Mouse (Mus musculus) ES-E14 (cell line): ENCODE data around the gene Kremen1. TPM values are rescaled to one million over a fixed set of nuclear protein-coding genes. Genes with fewer than 3 reads are reported as not detected.

Source experiments
- DNase-seq: peaks from one replicate; pipeline ENCODE4 v3.0.0-alpha.2; 2013; ENCODE audit warnings: low read depth, low spot score
- H3K27ac ChIP-seq: 2 replicates; pipeline ENCODE4 v1.5.1; 2012; ENCODE audit warnings: low read depth, mild to moderate bottlenecking, low read length, moderate library complexity, mixed read lengths; ENCODE audit not compliant: poor library complexity, insufficient read depth, severe bottlenecking
- H3K36me3 ChIP-seq: 2 replicates; pipeline ENCODE4 v1.6.1; 2012; ENCODE audit warnings: mild to moderate bottlenecking, low read length, moderate library complexity, mixed read lengths; ENCODE audit not compliant: control insufficient read depth, poor library complexity, insufficient read depth, severe bottlenecking
- H3K4me1 ChIP-seq, 2 experiments: fragments of 150-350 bp in 1 of 2; sonication (generic) in 1 of 2; 2 replicates each; pipeline ENCODE4 v1.6.1; 2012; ENCODE audit warnings: low read length in 2 of 2, mild to moderate bottlenecking in 1 of 2, mixed read lengths in 1 of 2; ENCODE audit not compliant: control insufficient read depth in 2 of 2, insufficient read depth in 2 of 2, poor library complexity in 1 of 2
- H3K4me3 ChIP-seq, 2 experiments: fragments of 150-350 bp in 1 of 2; sonication (generic) in 1 of 2; 2 replicates each; pipeline ENCODE4 v1.5.1; 2012; ENCODE audit warnings: low read length in 2 of 2, low read depth in 1 of 2, mild to moderate bottlenecking in 1 of 2, mixed read lengths in 1 of 2; ENCODE audit not compliant: insufficient read depth in 1 of 2, poor library complexity in 1 of 2, severe bottlenecking in 1 of 2
- H3K9ac ChIP-seq: 2 replicates; pipeline ENCODE4 v1.6.1; 2012; ENCODE audit warnings: low read depth, mild to moderate bottlenecking, low read length, mixed read lengths; ENCODE audit not compliant: poor library complexity, insufficient read depth, severe bottlenecking
- H3K9me3 ChIP-seq: fragments of 150-350 bp; sonication (generic); 2 replicates; pipeline ENCODE4 v1.6.1; 2012; ENCODE audit warnings: low read depth, mild to moderate bottlenecking, low read length; ENCODE audit not compliant: control insufficient read depth, insufficient read depth
- CHD2 ChIP-seq: IDR thresholded peaks from 2 replicates; pipeline ENCODE4 v1.6.1; 2014; ENCODE audit warnings: mild to moderate bottlenecking, low read depth, low read length, inconsistent platforms
- HCFC1 ChIP-seq: IDR thresholded peaks from 2 replicates; pipeline ENCODE4 v1.6.1; 2012; ENCODE audit warnings: low read length, inconsistent platforms, borderline replicate concordance; ENCODE audit not compliant: insufficient read depth
- MAFK ChIP-seq: IDR thresholded peaks from 2 replicates; pipeline ENCODE4 v1.6.1; 2014; ENCODE audit warnings: mild to moderate bottlenecking, low read depth, low read length, inconsistent platforms; ENCODE audit not compliant: insufficient read depth
- ZC3H11A ChIP-seq: IDR thresholded peaks from 2 replicates; pipeline ENCODE4 v1.6.1; 2012; ENCODE audit warnings: low read depth, mild to moderate bottlenecking, inconsistent platforms, low read length, borderline replicate concordance
- ZNF384 ChIP-seq: IDR thresholded peaks from 2 replicates; pipeline ENCODE4 v1.6.1; 2012; ENCODE audit warnings: low read depth, low read length, inconsistent platforms
- in situ Hi-C, 2 experiments: fragments of 600-800 bp; cut with MboI; formaldehyde crosslinking; loops; one replicate each; pipeline ENCODE4 v1.15.1; 2025; ENCODE audit warnings: low sequenced_read_pairs in 2 of 2, inconsistent platforms in 1 of 2; ENCODE audit not compliant: unreplicated experiment in 2 of 2
- total RNA-seq: library from RNA; depleted of rRNA; stranded (reverse); fragments of 300-350 nt; gene quantifications from 2 replicates; pipeline ENCODE4 v1.2.3, GENCODE M21; 2012

The Kremen1 gene
- total RNA-seq, 1 experiment, result 17.9 TPM

- peak overlapping the region; percentile 70 for H3K9ac ChIP-seq
- H3K27ac ChIP-seq, result no peak overlapping the region
Measured at GRCm38 (mm10) chr11:5260942-5261459, 357 bp downstream of the Kremen1 start.

GRCm38 (mm10) chr11:5259944-5260598, 1.3 kb downstream of the Kremen1 start:
- H3K4me1 ChIP-seq, result peaks cover 0 to 20% of the 10 kb centered on the region in 2 experiments; a peak in 3 of 4 replicates
- H3K27ac ChIP-seq, result no peak overlapping the region
- TF ChIP-seq CHD2 (no peak), ZNF384 (no peak)
- H3K9ac ChIP-seq, result no peak overlapping the region
- no peaks in the 10 kb centered on the region for H3K36me3 ChIP-seq
- no peak for DNase-seq
- no peaks in the 10 kb centered on the region for H3K9me3 ChIP-seq
- in situ Hi-C loops, result no loop called here
- H3K4me3 ChIP-seq, result no peak overlapping the region

More at GRCm38 (mm10) chr11:5260942-5261459, 357 bp downstream of the Kremen1 start:
- H3K4me1 ChIP-seq, result peaks cover 0 to 20% of the 10 kb centered on the region in 2 experiments; a peak in 3 of 4 replicates
- no peaks in the 10 kb centered on the region for H3K36me3 ChIP-seq
- H3K9me3 ChIP-seq, result no peaks in the 10 kb centered on the region
- peak overlapping the region; percentile 74 to 98 for H3K4me3 ChIP-seq
- in situ Hi-C loops, result no loop called here
- no peak for DNase-seq
- TF ChIP-seq CHD2 (no peak), ZNF384 (no peak), HCFC1 (no peak), MAFK (no peak), ZC3H11A (no peak)

GRCm38 (mm10) chr11:5258036-5258435, 3.3 kb downstream of the Kremen1 start:
- H3K4me1 ChIP-seq, result peaks cover 0 to 9% of the 10 kb centered on the region in 2 experiments; a peak in 3 of 4 replicates
- in situ Hi-C loops, result no loop called here

GRCm38 (mm10) chr11:5257151-5257862, 4.1 kb downstream of the Kremen1 start:
- Histone ChIP-seq H3K9ac (no peak overlapping the region), H3K4me3 (no peak overlapping the region), H3K36me3 (no peaks in the 10 kb centered on the region), H3K4me1 (peaks cover 0 to 13% of the 10 kb centered on the region in 2 experiments; a peak in 3 of 4 replicates), H3K9me3 (no peaks in the 10 kb centered on the region), H3K27ac (no peak overlapping the region)
- TF ChIP-seq CHD2 (no peak), ZNF384 (no peak), HCFC1 (no peak), ZC3H11A (no peak), MAFK (no peak)
- DNase-seq, result no peak
- in situ Hi-C loops, result no loop called here

More at GRCm38 (mm10) chr11:5258036-5258435, 3.3 kb downstream of the Kremen1 start:
- no peak for DNase-seq
- TF ChIP-seq HCFC1, result no peak
- TF ChIP-seq ZC3H11A, result no peak
- TF ChIP-seq ZNF384, result no peak
- TF ChIP-seq CHD2, result no peak
- TF ChIP-seq MAFK, result no peak
- Histone ChIP-seq H3K9ac (no peak overlapping the region), H3K36me3 (no peaks in the 10 kb centered on the region), H3K27ac (no peak overlapping the region), H3K4me3 (no peak overlapping the region), H3K9me3 (no peaks in the 10 kb centered on the region)

GRCm38 (mm10) chr11:5255509-5256014, 5.8 kb downstream of the Kremen1 start:
- TF ChIP-seq HCFC1, result no peak
- TF ChIP-seq CHD2, result no peak
- no peak for TF ChIP-seq MAFK
- TF ChIP-seq ZNF384, result no peak
- no peak for TF ChIP-seq ZC3H11A
- H3K4me1 ChIP-seq, result peaks cover 0 to 13% of the 10 kb centered on the region in 2 experiments; a peak in 3 of 4 replicates
- H3K9ac ChIP-seq, result no peak overlapping the region
- in situ Hi-C loops, result no loop called here
- DNase-seq, result no peak
- no peaks in the 10 kb centered on the region for H3K9me3 ChIP-seq
- H3K27ac ChIP-seq, result no peak overlapping the region
- no peak overlapping the region for H3K4me3 ChIP-seq
- no peaks in the 10 kb centered on the region for H3K36me3 ChIP-seq
